Mouse (Mus musculus): ENCODE results near the gene Ascc3. TPM values are rescaled to one million over a fixed set of nuclear protein-coding genes. Genes with fewer than 3 reads are reported as not detected.
A peak's percentile ranks its signal among the peaks of the same experiment; 100 is the strongest.

Gene Ascc3
- polyA plus RNA-seq, 1 experiment from 2014 or later = 25.9 TPM

DNA sequence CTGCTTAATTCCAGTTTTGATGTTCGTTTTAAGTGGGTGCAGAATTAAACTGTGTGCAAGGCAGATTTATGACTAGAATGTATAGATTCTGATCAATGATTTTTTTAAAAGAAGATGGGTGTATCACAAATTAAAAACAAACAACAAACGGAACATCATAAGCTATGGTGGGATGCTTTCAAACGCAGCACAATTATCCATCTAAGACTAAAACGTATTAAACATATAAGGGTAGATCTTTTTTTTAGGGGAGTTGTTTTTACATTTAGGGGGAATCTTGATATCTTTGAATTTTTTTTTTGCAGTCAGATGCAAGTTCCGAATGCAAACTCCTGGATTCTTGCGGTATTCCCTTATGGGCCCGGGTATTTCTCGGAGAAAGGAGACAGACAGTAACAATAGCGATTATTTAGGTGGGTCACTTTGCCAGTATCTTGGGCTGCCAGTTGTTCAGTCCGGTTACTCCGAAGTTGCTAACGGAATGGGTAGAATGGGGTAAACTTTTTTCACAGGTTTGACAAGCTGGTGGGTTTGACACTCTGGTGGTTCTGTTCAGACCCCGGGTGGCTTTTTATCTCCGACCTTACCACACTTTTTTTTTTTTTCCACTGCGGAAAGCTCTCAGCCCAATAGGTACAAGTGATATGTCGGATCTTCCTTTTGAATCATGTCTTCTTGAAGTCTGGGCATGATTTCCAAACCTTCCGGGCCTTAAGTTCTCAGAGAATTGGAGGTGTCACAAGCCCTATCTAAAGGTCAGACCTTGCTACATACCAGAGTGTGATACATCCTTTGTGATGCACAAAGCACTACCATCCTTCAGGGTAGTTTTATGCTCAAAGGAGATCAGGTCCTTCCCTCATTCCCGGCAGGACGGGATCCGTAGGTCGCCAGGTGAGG, 307.6 kb downstream of the Ascc3 start:
- no peak overlapping the region for H3K27ac ChIP-seq (ENCODE audit: low read depth, low read length)
- WGBS = under 1% methylated on average over 21 of the region's 21 CpGs
- H3K4me1 ChIP-seq (replicated peaks; ENCODE audit: control insufficient read depth, insufficient read depth, low read length) = peaks cover 19% of the 10 kb centered on the region
- peak overlapping the region; percentile 20; the same call in 1 of the 2 replicates for H3K4me3 ChIP-seq (ENCODE audit: low read depth, low read length)
- DNase-seq (ENCODE audit: low spot score) = no peak
- H3K27me3 ChIP-seq (ENCODE audit: control insufficient read depth, insufficient read depth, low read length) = peaks cover 69% of the 10 kb centered on the region
- ATAC-seq (replicated peaks; ENCODE audit: low FRiP score) = no peak
- H3K36me3 ChIP-seq (ENCODE audit: control insufficient read depth, insufficient read depth, low read length) = no peaks in the 10 kb centered on the region
- H3K9ac ChIP-seq (ENCODE audit: low read length) = no peak overlapping the region; the same call in 1 of the 2 replicates
- peak overlapping the region; percentile 36 for H3K4me2 ChIP-seq (ENCODE audit: low read depth, low read length, severe bottlenecking)
- no peaks in the 10 kb centered on the region for H3K9me3 ChIP-seq (ENCODE audit: control insufficient read depth, low read length)
